Mouse (Mus musculus) testis, adult 2 months (tissue): ENCODE results near the gene Neurod1. TPM values are rescaled to one million over a fixed set of nuclear protein-coding genes. Genes with fewer than 3 reads are reported as not detected.

Experiments used
- H3K27ac ChIP-seq: fragments of 200-500 bp; 2 replicates; pipeline ENCODE4 v1.5.1; 2012; ENCODE audit warnings: low read depth, low read length; ENCODE audit not compliant: control insufficient read depth, insufficient read depth
- H3K27me3 ChIP-seq: fragments of 200-500 bp; 2 replicates; pipeline ENCODE4 v1.6.1; 2012; ENCODE audit warnings: mild to moderate bottlenecking, low read length, moderate library complexity; ENCODE audit not compliant: control insufficient read depth, insufficient read depth
- H3K36me3 ChIP-seq: fragments of 200-500 bp; 2 replicates; pipeline ENCODE4 v1.6.1; 2012; ENCODE audit warnings: mild to moderate bottlenecking, low read length; ENCODE audit not compliant: control insufficient read depth, insufficient read depth
- H3K4me1 ChIP-seq: fragments of 200-500 bp; 2 replicates; pipeline ENCODE4 v1.6.1; 2012; ENCODE audit warnings: low read length; ENCODE audit not compliant: control insufficient read depth, insufficient read depth
- H3K4me3 ChIP-seq: fragments of 200-500 bp; 2 replicates; pipeline ENCODE4 v1.5.1; 2012; ENCODE audit warnings: low read depth, mild to moderate bottlenecking, low read length, moderate library complexity, mixed read lengths; ENCODE audit not compliant: control insufficient read depth
- CTCF ChIP-seq: fragments of 200-500 bp; IDR thresholded peaks from 2 replicates; pipeline ENCODE4 v1.5.1; 2012; ENCODE audit warnings: low read depth, mild to moderate bottlenecking, inconsistent platforms, low read length, moderate library complexity; ENCODE audit not compliant: control insufficient read depth, insufficient read depth, insufficient replicate concordance
- POLR2A ChIP-seq: fragments of 200-500 bp; IDR thresholded peaks from 2 replicates; pipeline ENCODE4 v1.6.1; 2012; ENCODE audit warnings: low read depth, mild to moderate bottlenecking, inconsistent platforms, low read length, moderate library complexity; ENCODE audit not compliant: control insufficient read depth
- polyA plus RNA-seq: library from polyadenylated mRNA; depleted of rRNA; stranded (reverse); fragments of >200 nt; gene quantifications from 2 replicates; pipeline ENCODE4 v1.2.3, GENCODE M21; 2012; rRNA removed

Neurod1 gene
- polyA plus RNA-seq, 1 experiment: not detected

GRCm38 (mm10) chr2:79414505-79414904, 42.0 kb downstream of the Neurod1 start:
- Histone ChIP-seq H3K27ac (no peak overlapping the region), H3K36me3 (no peaks in the 10 kb centered on the region), H3K4me3 (no peak overlapping the region), H3K4me1 (no peaks in the 10 kb centered on the region), H3K27me3 (no peaks in the 10 kb centered on the region)
- TF ChIP-seq CTCF (no peak), POLR2A (no peak)

DNA sequence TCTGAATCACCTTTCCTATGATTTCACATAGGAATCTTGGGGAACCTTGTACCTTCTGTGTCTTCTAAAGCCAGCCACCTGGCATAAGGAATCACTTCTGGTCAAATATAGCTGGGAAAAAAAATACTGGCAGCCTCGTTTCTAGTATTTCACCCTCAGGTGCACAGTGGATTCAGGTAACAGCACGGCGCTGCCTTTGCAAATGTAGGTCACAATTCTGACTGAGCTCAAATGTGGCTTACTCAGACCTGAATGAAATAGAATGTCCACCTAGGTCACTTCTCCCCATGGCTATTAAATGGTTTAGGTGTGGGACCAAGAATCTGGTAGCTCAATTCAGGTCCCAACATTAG, 45.7 kb downstream of the Neurod1 start:
- Histone ChIP-seq H3K27ac (no peak overlapping the region), H3K36me3 (no peaks in the 10 kb centered on the region), H3K4me1 (no peaks in the 10 kb centered on the region), H3K27me3 (no peaks in the 10 kb centered on the region), H3K4me3 (no peak overlapping the region)
- no peak for TF ChIP-seq POLR2A
- no peak for TF ChIP-seq CTCF

GRCm38 (mm10) chr2:79410247-79410902, 46.2 kb downstream of the Neurod1 start:
- Histone ChIP-seq H3K4me1 (no peaks in the 10 kb centered on the region), H3K36me3 (no peaks in the 10 kb centered on the region), H3K4me3 (no peak overlapping the region), H3K27ac (no peak overlapping the region), H3K27me3 (no peaks in the 10 kb centered on the region)
- no peak for TF ChIP-seq CTCF
- no peak for TF ChIP-seq POLR2A

DNA sequence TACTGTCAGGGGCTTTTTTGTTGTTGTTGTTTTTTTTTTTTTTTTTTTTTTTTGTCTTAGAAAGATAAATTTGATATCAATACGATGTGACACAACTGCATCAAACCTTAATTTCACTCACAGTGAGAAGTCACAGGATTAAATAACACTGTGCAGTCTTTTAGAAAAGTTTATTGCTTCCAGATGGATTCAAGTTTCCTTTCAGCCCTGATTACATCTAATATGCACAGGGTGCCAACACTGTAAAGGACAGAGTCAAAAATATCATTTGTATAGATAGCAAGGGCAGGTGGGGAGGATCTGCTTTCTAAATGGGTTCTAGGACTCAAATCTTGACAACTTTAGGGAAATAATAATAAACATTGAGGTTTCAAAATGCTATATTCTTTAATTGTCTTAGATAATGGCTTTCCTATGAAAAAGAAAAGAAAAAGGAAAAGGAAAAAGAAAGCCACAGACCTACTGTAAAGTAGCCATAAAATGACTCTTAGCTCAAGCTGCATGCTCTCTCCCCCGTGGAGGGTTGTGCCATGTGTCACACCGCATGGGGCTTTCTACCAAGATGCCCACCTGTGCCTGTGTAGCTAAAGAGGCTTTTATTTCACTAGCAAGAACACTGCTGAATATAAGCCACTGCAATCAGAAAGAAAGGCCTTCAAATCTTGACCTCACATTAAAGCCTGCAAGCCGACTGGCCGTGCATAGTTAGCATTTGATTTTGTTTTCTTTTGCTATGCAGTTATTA, 50.7 kb downstream of the Neurod1 start:
- Histone ChIP-seq H3K27ac (no peak overlapping the region), H3K4me1 (no peaks in the 10 kb centered on the region), H3K27me3 (no peaks in the 10 kb centered on the region), H3K4me3 (no peak overlapping the region), H3K36me3 (no peaks in the 10 kb centered on the region)
- TF ChIP-seq CTCF: no peak
- TF ChIP-seq POLR2A: no peak

Other genes starting within 250 kb of the Neurod1 start
- 0.08 and 0.11 TPM in 2 replicates for gene Itga4, start 201.3 kb downstream of the Neurod1 start, polyA plus RNA-seq
- gene Cerkl, start within 50 bp of the Neurod1 start, polyA plus RNA-seq: 2.3 TPM in 2 replicates
- gene Itprid2, start 178.6 kb upstream of the Neurod1 start, polyA plus RNA-seq: 3.4 and 3.9 TPM in 2 replicates